Mouse (Mus musculus) adipocyte (in vitro differentiated cells): Measurements from ENCODE around the gene Stx8.
A peak's percentile ranks its signal among the peaks of the same experiment; 100 is the strongest.

Source experiments
- DNase-seq: peaks from one replicate; pipeline ENCODE4 v3.0.0-alpha.2; 2016; ENCODE audit warnings: low spot score

The Stx8 gene

GRCm38 (mm10) chr11:68228941-68229665 is 263.1 kb downstream of the Stx8 start:
- peak; percentile 71 for DNase-seq

- DNase-seq = no peak
Measured at GRCm38 (mm10) chr11:68231558-68231957, 265.6 kb downstream of the Stx8 start.

GRCm38 (mm10) chr11:68233469-68233965 is 267.5 kb downstream of the Stx8 start:
- no peak for DNase-seq

- DNase-seq = no peak
Measured at GRCm38 (mm10) chr11:68239756-68240155, 273.8 kb downstream of the Stx8 start.

GRCm38 (mm10) chr11:68244254-68244991 is 278.4 kb downstream of the Stx8 start:
- no peak for DNase-seq

- DNase-seq = no peak
Measured at GRCm38 (mm10) chr11:68244992-68245261, 278.9 kb downstream of the Stx8 start.

- no peak for DNase-seq
Measured at GRCm38 (mm10) chr11:68247897-68248296, 281.9 kb downstream of the Stx8 start.

GRCm38 (mm10) chr11:68250106-68250505 is 284.1 kb downstream of the Stx8 start:
- no peak for DNase-seq

GRCm38 (mm10) chr11:68253531-68253930 is 287.5 kb downstream of the Stx8 start:
- DNase-seq = no peak
